Mouse (Mus musculus): Measurements from ENCODE around the gene Arid5a.
A peak's percentile ranks its signal among the peaks of the same experiment; 100 is the strongest.

Arid5a gene

DNA sequence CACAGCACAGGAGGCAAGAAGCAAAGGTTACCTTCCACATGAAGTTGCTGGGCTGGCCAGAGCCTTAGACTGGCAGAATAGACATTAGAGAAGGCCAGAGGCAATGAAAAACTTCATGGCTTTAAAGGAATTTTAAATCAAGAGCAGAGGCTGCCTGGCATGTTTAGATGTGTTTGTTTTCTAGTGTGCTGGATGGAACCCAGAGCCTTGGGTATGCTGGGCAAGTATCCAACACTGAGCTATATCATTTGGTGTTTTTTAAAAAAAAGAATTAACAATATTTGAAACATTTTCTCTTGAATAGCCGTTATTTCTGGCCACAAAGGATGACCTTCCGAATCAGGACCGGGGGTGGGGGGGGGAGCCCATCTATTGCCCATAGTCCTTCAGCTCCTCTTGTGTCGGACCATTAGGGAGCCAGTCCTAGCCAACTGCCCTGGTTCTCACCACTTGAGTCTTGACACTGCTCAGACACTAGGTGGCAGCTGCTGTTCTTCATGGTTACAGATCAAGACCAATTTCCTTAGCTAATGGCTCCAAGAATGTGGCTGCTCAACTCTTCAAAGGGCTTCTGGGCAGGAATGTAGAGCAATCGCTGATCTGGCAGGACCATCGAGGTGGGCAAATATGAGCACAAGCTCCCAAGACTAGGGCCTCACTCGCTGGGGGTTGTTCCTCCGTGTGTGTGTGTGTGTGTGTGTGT lies 16.4 kb downstream of the Arid5a start:
- peak; percentile 46 for DNase-seq (ENCODE audit: low read depth, low spot score)

DNA sequence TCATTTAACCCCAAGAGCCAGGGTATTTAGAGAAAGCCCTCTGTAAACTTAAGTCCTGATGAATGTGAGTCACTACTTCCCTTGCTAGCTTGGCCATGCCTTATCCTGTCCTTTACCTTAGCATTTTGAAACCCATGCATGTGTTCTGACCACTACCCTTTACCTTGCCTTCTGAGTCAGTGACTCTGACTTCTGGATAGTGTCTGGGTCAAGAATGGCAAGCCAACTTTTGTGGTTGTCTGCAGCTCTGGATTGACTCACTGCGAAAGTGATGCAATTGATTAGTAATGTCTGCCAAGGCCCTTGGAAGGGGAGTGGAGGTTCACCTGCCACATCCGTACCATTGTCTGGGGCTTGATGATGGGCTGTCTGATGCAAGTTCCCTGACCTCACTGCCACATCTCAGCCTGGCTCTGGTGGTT lies 18.4 kb downstream of the Arid5a start:
- DNase-seq (ENCODE audit: low read depth, low spot score) = no peak

DNA sequence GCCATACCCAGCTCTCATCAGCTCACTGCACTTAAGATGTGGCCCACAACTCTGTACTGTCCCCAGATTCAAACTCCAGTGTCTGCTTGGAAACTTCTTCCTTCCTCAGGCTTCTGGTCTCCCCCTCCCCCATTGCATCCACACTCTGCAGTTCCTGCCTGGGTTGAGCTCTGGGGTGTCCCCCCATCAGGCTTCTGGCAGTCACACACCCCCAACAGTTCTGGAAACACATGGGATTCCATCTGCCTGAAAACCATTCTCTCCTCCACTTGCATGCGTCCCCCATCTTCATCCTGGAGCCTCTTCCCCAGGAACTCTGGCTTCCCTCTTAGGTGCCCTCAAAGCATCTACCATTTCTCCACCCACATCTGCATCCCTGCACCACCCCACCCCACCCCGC lies 19.3 kb downstream of the Arid5a start:
- no peak for DNase-seq (ENCODE audit: low read depth, low spot score)

DNA sequence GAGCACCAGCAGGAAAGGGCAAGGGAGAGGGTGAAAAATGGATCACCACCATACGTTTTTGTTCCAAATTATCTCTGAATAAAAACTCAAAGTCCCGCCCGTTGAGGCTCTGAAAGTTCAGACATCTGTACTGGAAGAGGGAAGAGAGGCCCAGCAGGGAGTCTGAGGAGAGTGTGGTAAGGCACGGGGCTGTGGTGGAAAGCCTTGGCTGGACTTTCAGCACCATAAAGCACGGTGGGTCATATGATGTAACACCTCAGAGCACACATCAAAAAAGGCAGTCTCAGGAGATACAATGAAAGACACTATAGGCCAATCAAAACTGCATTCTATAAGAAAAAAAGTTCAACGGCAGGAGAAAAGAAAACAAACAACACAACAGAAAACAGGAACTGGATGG lies 24.2 kb downstream of the Arid5a start:
- DNase-seq (ENCODE audit: low read depth, low spot score) = no peak

DNA sequence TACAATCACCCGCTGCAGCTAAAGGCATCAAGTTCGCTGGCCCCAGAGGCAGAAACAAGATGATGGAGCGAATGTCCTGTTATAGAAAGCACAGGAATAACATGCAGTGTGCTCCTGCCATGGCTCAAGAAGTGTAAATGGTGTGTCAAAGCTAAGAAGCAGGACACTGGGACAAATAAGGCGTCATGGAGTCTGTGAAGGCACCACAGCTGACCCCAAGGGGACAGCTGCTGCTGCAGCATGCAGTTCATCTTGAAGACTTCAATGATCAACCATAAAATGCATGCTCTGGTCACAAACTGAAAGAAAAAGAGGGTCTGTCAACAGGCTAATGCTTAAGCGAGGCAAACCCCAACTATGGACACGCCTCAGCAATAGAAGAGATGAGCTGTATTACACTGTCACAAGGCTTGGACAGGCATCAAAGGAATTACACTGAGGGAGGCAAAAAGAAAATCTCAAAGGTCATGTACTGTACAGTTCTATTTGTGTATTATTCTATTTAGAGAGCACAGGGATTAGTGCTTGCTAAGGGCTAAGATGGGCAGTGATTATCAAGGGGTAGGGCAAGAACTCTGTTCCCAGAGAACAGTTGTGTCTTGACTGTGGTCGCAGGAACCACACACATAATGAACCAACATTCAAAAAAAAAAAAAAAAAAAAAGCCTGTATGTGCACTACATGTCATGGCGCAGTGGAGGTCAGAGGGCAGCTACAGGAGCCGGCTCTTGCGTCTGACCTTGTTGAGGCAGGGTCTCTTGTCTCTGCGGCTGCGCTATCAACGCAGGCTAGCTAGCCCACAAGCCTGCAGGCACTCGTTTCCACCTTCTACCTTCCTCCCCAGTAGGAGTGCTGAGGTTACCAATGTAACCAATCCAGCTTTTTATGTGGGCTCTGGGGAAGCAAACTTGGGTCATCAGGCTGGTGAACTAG lies 25.7 kb downstream of the Arid5a start:
- DNase-seq (ENCODE audit: low read depth, low spot score) = no peak

DNA sequence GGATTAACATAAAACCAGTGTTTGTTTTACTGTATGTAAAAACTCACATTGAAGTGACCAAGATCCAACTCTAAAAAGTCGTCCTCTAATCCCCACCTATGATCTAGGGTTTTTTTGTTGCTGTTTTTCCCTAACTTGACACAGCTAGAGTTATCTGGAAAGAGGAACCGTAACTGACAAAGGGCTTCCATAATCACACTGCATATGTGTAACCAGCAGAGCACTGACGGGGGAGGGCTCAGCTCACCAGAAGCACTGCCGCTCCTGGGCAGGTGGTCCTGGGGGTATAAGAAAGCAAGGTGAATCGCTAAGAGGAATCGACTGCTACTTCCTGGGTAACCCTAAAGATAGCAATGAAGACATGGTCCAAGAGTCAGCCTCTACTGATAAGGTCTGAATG lies 35.0 kb downstream of the Arid5a start:
- DNase-seq (ENCODE audit: low read depth, low spot score) = no peak

DNA sequence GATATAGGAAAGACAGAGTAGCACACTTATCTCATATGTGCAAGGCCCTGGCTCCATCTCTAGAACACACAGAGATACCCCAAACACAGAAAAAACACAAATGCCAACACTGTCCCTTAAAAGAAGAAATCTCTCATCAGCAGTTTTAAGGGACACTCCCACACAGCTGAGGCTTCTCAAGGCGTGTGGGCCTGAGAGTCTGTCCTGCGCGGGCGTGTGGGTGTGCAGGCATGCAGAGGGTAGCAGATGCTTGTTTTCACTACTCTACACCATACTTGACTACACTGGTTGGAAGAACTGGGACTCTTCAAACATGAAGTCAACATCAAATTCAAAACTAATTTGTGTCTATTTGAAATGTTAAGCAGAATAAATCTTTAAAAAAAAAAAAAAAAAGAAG lies 44.8 kb downstream of the Arid5a start:
- no peak for DNase-seq (ENCODE audit: low read depth, low spot score)

DNA sequence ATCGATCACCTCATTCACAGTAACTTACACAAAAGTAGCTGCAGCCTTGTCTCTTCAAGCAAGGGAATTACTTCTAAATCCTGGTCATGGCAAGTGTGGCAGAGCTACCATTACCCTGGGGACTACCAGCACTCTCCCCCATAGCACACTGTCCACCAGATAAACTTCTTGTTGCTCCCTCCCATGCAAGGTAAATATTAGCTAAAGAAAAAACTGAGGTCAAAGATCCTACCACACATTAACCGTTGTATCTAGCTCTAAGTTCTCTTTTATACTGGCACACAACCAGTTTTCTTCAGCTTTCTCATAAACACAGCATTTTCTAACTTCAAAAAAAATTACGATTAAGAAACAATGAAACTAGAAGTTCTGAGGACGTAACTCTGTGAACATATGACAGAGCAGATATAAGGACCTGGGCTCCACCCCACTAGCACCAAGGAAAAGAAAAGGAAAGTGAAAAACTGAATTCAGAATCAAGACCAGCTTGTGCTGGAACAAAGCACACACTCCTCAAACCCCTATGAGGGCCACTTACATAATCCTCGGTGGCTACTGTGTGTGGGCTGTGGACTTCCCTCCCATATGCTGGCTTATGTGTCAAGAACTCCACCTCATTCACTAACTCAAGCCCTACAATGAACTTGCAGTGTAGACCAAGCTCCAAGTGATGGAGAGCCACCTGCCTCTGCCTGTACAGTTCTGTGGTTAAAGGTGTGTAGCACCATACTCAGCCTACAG lies 49.6 kb downstream of the Arid5a start:
- no peak for DNase-seq (ENCODE audit: low read depth, low spot score)

DNA sequence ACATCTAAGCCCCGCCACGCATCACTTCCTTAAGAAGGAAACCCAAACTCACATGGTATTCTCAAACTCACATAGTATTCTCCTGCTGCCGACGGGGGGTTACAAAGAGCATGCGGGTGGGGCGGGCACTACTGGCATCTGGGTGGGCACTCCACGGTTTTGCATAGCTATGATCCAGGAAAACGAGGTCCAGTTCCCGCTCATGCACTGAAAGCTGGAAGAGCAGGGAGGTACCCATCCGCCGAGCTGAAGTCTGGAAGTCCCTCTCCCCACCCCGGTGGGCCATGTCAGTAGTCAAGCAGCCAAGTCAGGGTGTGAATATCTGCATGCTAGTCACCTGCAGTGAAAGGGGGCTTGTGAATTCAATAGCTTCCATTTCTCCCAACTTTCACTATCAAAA lies 60.2 kb downstream of the Arid5a start:
- DNase-seq (ENCODE audit: low read depth, low spot score) = no peak

DNA sequence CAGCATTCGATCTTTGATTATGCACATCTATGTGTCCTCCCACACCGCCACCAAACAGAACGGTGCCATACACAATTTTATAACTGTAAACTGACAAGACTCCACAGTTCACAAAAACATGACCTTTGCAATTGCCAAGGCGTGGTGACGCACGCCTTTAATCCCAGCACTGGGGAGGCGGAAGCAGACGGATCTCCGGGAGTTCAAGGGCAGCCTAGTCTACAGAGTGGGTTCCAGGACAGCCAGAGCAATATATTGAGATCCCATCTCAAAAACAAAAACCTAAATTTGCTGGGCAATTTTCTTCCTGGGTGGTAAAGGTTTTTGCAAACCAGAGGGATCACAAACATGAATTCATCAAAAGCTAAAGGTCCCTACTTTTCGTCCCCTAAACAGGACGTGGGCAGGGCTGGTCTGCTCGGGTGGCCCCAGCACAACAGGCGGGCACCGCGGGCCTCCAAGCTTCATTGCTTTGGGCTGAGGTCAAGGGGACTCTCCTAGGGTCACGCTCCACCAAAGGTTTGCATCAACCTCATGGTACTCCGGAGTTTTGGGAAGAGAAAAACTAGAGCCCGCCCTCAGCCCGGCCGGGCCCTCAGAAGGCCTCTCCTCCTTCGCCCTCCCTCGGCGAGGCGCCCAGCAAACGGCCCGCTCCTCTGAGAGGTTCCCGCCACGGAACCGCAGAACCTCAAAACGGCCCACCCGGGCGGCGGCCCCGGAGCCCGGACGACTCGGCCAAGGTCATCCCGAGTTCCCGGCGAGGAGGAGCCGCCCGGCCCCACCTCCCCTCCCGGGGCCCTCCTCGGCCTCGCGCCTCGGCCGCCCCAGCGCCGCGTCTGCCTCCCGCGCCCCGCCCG lies 60.8 kb downstream of the Arid5a start:
- DNase-seq (ENCODE audit: low read depth, low spot score) = peak; percentile 19

DNA sequence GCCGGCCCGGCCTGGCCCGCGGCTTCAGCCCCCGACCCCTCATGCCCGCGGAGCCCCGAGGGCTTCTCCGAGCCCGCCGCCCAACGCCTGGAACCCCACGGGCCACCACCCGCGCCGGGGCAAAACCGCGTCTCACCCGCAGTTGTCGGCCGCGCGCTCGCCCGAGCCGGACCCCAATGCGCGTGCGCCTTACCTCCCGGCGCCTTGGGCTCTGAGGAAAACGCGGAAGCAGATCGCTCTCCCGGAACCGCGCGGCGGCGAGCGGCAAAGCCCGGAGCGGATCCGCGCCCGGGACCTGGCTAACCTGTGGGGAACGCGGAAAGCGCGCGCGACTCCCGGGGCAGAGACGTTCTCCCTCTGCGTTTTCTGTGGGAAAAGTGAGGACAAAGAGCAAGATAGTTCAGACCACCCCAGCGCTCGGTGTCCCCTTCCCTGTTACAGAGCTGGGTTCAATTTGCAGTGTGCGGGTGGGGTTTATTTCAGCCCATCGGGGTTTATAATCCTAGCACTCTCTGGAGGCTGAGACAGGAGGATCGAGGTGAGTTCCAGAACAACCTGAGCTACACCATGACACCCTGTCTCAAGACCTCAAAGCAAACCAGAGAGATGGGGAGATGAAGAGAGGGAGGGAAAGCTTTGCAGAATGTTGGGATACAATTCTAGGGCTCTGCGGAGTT lies 61.6 kb downstream of the Arid5a start, which contains the start of gene Kansl3:
TSS of gene Kansl3 (minus strand) at position 213 of the 677 bp plus-strand sequence.
- peak; percentile 92 for DNase-seq (ENCODE audit: low read depth, low spot score)

DNA sequence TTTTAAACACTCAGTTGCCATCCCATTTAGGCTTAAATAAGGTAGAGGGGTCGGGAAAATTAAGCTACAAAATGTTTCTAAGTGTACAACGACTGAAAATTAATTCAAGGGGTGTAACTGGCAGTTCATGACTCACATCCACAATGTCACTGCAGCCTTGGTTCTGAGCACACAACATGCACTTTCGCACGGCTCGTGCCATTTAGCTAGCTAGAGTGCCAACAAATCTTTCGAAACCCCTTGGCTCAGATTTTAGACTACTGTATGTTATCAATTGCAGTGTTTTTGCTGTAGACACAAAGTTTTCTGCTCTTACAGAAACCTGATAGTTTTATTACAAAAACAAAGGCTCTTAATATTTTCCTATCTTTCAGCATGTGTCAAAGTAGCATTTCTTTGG lies 63.4 kb downstream of the Arid5a start:
- no peak for DNase-seq (ENCODE audit: low read depth, low spot score)

DNA sequence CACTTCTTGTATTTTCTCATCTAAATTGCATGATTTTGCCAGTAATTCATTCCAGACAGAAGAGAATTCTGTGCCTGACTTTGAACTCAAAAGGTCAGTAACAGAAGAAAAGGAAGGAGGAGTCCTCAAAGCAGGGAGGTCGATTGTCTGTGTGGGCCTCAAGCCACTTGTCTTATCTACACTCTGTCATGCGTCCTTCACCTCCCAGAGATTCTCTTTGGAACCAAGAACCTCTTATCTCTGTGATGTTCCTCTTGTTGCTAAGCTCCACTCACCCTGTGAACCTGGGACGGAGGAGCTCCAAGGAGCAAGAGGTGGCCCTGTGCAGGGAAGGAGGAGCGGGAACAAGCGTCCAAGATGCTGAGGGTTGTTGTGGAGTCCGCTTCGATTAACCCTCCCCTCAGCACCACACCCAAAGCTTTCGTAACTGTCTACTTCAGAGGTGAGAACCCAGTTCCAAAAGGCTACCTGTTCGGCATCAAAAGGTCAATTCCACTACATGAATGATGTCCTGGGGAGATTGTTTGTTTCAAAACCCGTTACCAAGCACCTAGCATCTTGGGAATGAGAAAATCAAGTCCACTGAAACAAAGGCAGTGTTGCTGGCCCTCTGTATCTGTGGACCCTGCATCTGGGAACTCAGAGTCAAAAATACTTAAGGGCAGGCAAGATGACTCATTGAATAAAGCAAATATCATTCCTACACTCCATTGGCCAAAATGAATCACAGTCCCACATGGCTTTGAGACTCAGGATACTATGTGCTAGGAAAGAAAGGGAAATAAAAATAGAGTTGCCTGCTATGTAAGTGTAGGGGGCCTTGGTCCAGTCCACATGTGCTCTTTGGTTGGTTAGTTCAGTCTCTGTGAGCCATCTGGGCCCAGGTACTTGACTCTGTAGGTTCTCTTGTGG lies 64.7 kb downstream of the Arid5a start, which contains the start of gene Fer1l5:
TSS of gene Fer1l5 (plus strand) at position 358 of the 912 bp plus-strand sequence.
- DNase-seq (ENCODE audit: low read depth, low spot score) = no peak
